Mouse (Mus musculus) naive thymus-derived CD4-positive, alpha-beta T cell, adult 2 months (primary cell): Measurements from ENCODE around the gene Pip4k2c.

Experiments
- DNase-seq: peaks from one replicate; pipeline ENCODE4 v3.0.0-alpha.2; 2011; ENCODE audit warnings: low read depth

Pip4k2c gene

GRCm38 (mm10) chr10:127211414-127211854, at the start of gene Pip4k2c:
Pip4k2c (minus strand) TSS chr10:127211585.
- DNase-seq, result peak; percentile 94

- DNase-seq, result no peak
Observed at GRCm38 (mm10) chr10:127258489-127258888, 47.1 kb upstream of the Pip4k2c start.

GRCm38 (mm10) chr10:127257790-127258189, 46.4 kb upstream of the Pip4k2c start:
- DNase-seq, result no peak

- DNase-seq, result no peak
Observed at GRCm38 (mm10) chr10:127255625-127256345, 44.4 kb upstream of the Pip4k2c start.

GRCm38 (mm10) chr10:127250810-127251209, 39.4 kb upstream of the Pip4k2c start:
- DNase-seq, result no peak

GRCm38 (mm10) chr10:127238241-127238824, 26.9 kb upstream of the Pip4k2c start:
- no peak for DNase-seq

GRCm38 (mm10) chr10:127236541-127236940, 25.2 kb upstream of the Pip4k2c start:
- DNase-seq, result no peak

GRCm38 (mm10) chr10:127233141-127233540, 21.8 kb upstream of the Pip4k2c start:
- peak; percentile 50 for DNase-seq

GRCm38 (mm10) chr10:127231741-127232140, 20.4 kb upstream of the Pip4k2c start:
- DNase-seq, result no peak

- no peak for DNase-seq
Observed at GRCm38 (mm10) chr10:127230693-127231092, 19.3 kb upstream of the Pip4k2c start.

- peak; percentile 87 for DNase-seq
Observed at GRCm38 (mm10) chr10:127228897-127229296, 17.5 kb upstream of the Pip4k2c start.

GRCm38 (mm10) chr10:127227163-127227562, 15.8 kb upstream of the Pip4k2c start:
- no peak for DNase-seq

GRCm38 (mm10) chr10:127226318-127226895, 15.0 kb upstream of the Pip4k2c start:
- no peak for DNase-seq

- peak; percentile 60 for DNase-seq
Observed at GRCm38 (mm10) chr10:127225732-127226131, 14.3 kb upstream of the Pip4k2c start.

GRCm38 (mm10) chr10:127225213-127225612, 13.8 kb upstream of the Pip4k2c start:
- DNase-seq, result no peak

- no peak for DNase-seq
Observed at GRCm38 (mm10) chr10:127218339-127218738, 7.0 kb upstream of the Pip4k2c start.

GRCm38 (mm10) chr10:127217177-127217576, 5.8 kb upstream of the Pip4k2c start:
- DNase-seq, result no peak

GRCm38 (mm10) chr10:127216456-127216855, 5.1 kb upstream of the Pip4k2c start:
- DNase-seq, result no peak

- DNase-seq, result no peak
Observed at GRCm38 (mm10) chr10:127214422-127214803, 3.0 kb upstream of the Pip4k2c start.

GRCm38 (mm10) chr10:127213704-127214421, 2.5 kb upstream of the Pip4k2c start:
- DNase-seq, result no peak

GRCm38 (mm10) chr10:127213272-127213671, 1.9 kb upstream of the Pip4k2c start:
- DNase-seq, result no peak

- DNase-seq, result no peak
Observed at GRCm38 (mm10) chr10:127210961-127211405, 402 bp downstream of the Pip4k2c start.
